Mouse (Mus musculus) Patski (cell line): ENCODE measurements around the gene Gtpbp10. TPM values are rescaled to one million over a fixed set of nuclear protein-coding genes. Genes with fewer than 3 reads are reported as not detected.

Source experiments
- ATAC-seq: fragments of 100-300 bp; one replicate; pipeline ENCODE4 v1.8.0; 2021
- CTCF ChIA-PET: fragments of 350-600 bp; sonication (Branson Sonifier 250); formaldehyde crosslinking; loops from one replicate; lab custom pipeline; 2022; ENCODE audit warnings: inconsistent platforms; lab: Charles Lee
- POLR2A ChIA-PET: fragments of 350-600 bp; sonication (Branson Sonifier 250); formaldehyde crosslinking; loops from one replicate; lab custom pipeline; 2022; ENCODE audit warnings: antibody characterized with exemption, inconsistent platforms; lab: Charles Lee
- DNase-seq: peaks from one replicate; pipeline ENCODE4 v3.0.0-alpha.2; 2011; ENCODE audit warnings: low read depth, low spot score
- H3K27me3 ChIP-seq: fragments of 371-371 bp; one replicate; pipeline ENCODE4 v1.5.1; 2021
- CTCF ChIP-seq: fragments of 100-300 bp; IDR thresholded peaks from one replicate; pipeline ENCODE4 v1.5.1; 2021
- in situ Hi-C: fragments of 300-500 bp; cut with MboI; formaldehyde crosslinking; loops from 3 replicates; pipeline ENCODE4 v1.11.1; 2018; ENCODE audit warnings: low pct_unique_long_range_greater_than_20kb, mixed read lengths
- polyA plus RNA-seq: library from polyadenylated mRNA; unstranded; gene quantifications from one replicate; pipeline ENCODE4 v1.2.3, GENCODE M21; 2021

Gtpbp10 gene
- polyA plus RNA-seq, 1 experiment from 2014 or later, result 22.1 TPM

GRCm38 (mm10) chr5:5533656-5534420 is 25.5 kb downstream of the Gtpbp10 start:
- no peak for TF ChIP-seq CTCF
- H3K27me3 ChIP-seq, result peaks cover 2% of the 10 kb centered on the region
- DNase-seq, result no peak
- ChIA-PET CTCF (interaction anchor here (0.9 kb wide), 2 partner anchors 9 to 29 kb away, joined by 3 read pairs; no protein-coding TSS in a partner anchor), POLR2A (no interaction called here)
- no peak for ATAC-seq
- in situ Hi-C loops, result no loop called here

GRCm38 (mm10) chr5:5515411-5515810 is 43.9 kb downstream of the Gtpbp10 start:
- ATAC-seq (no peak), DNase-seq (no peak)
- ChIA-PET CTCF (no interaction called here), POLR2A (interaction anchor here (0.8 kb wide), 1 partner anchor 395 kb away, joined by 4 read pairs; no protein-coding TSS in a partner anchor)
- in situ Hi-C loops, result no loop called here
- H3K27me3 ChIP-seq, result no peaks in the 10 kb centered on the region
- no peak for TF ChIP-seq CTCF

GRCm38 (mm10) chr5:5514196-5515076 is 44.9 kb downstream of the Gtpbp10 start, which contains the start of gene Cldn12:
Gene Cldn12, minus strand, starts transcription at chr5:5514958.
- in situ Hi-C loops, result loop anchor here (5.0 kb wide), 1 partner anchor 178 kb away; the partner anchor contains the start of gene Steap2
- peak; percentile 94 for DNase-seq

GRCm38 (mm10) chr5:5511401-5511800 is 47.9 kb downstream of the Gtpbp10 start:
- no peaks in the 10 kb centered on the region for H3K27me3 ChIP-seq
- DNase-seq (no peak), ATAC-seq (no peak)
- TF ChIP-seq CTCF, result no peak
- POLR2A ChIA-PET, result interaction anchor here (1.3 kb wide), 1 partner anchor 180 kb away, joined by 3 read pairs; no protein-coding TSS in a partner anchor
- CTCF ChIA-PET, result interaction anchor here (0.8 to 2.4 kb wide), 3 partner anchors 16 to 239 kb away, joined by 3 to 10 read pairs (median 3); partner anchors contain the start of gene Steap1
- in situ Hi-C loops, result loop anchor here (5.0 kb wide), 1 partner anchor 181 kb away; the partner anchor contains the start of gene Steap2

More at GRCm38 (mm10) chr5:5514196-5515076, 44.9 kb downstream of the Gtpbp10 start, which contains the start of gene Cldn12:
- peak; percentile 96 for ATAC-seq
- H3K27me3 ChIP-seq, result no peaks in the 10 kb centered on the region
- ChIA-PET POLR2A (interaction anchor here (0.8 kb wide), 1 partner anchor 394 kb away, joined by 4 read pairs; no protein-coding TSS in a partner anchor), CTCF (no interaction called here)
- TF ChIP-seq CTCF, result no peak

- no peak for ATAC-seq
- POLR2A ChIA-PET, result interaction anchor here (1.3 kb wide), 1 partner anchor 180 kb away, joined by 3 read pairs; no protein-coding TSS in a partner anchor
- no peak for DNase-seq
- in situ Hi-C loops, result loop anchor here (5.0 kb wide), 1 partner anchor 181 kb away; the partner anchor contains the start of gene Steap2
- CTCF ChIA-PET, result interaction anchor here (0.8 to 1.4 kb wide), 2 partner anchors 16 to 240 kb away, joined by 3 read pairs; no protein-coding TSS in a partner anchor
- no peaks in the 10 kb centered on the region for H3K27me3 ChIP-seq
- no peak for TF ChIP-seq CTCF
These were observed 48.3 kb downstream of the Gtpbp10 start for GRCm38 (mm10) chr5:5510989-5511388.

GRCm38 (mm10) chr5:5510304-5510887 is 48.9 kb downstream of the Gtpbp10 start:
- peak; percentile 10 for ATAC-seq
- peak; percentile 62 for DNase-seq
- POLR2A ChIA-PET, result interaction anchor here (0.6 to 1.3 kb wide), 2 partner anchors 181 to 182 kb away, joined by 3 read pairs; no protein-coding TSS in a partner anchor
- no peaks in the 10 kb centered on the region for H3K27me3 ChIP-seq
- no peak for TF ChIP-seq CTCF
- in situ Hi-C loops, result loop anchor here (5.0 kb wide), 1 partner anchor 182 kb away; the partner anchor contains the start of gene Steap2
- CTCF ChIA-PET, result interaction anchor here (0.8 to 1.4 kb wide), 3 partner anchors 17 to 240 kb away, joined by 3 read pairs; partner anchors contain the start of gene Steap1

GRCm38 (mm10) chr5:5508231-5508630 is 51.1 kb downstream of the Gtpbp10 start:
- no peaks in the 10 kb centered on the region for H3K27me3 ChIP-seq
- ChIA-PET POLR2A (no interaction called here), CTCF (interaction anchor here (1.0 to 1.5 kb wide), 3 partner anchors 112 to 241 kb away, joined by 3 to 4 read pairs (median 3); partner anchors contain the start of gene Steap1)
- no peak for ATAC-seq
- DNase-seq, result no peak
- in situ Hi-C loops, result no loop called here
- TF ChIP-seq CTCF, result no peak

- peak; percentile 79 for TF ChIP-seq CTCF
- POLR2A ChIA-PET, result interaction anchor here (0.7 kb wide), 1 partner anchor 228 kb away, joined by 3 read pairs; no protein-coding TSS in a partner anchor
- no peak for ATAC-seq
- no peak for DNase-seq
- in situ Hi-C loops, result no loop called here
- CTCF ChIA-PET, result interaction anchor here (1.5 to 2.6 kb wide), 3 partner anchors 11 to 242 kb away, joined by 4 to 14 read pairs (median 8); partner anchors contain the start of gene Steap1
- no peaks in the 10 kb centered on the region for H3K27me3 ChIP-seq
These were observed 51.6 kb downstream of the Gtpbp10 start for GRCm38 (mm10) chr5:5507701-5508225.

- TF ChIP-seq CTCF, result no peak
- CTCF ChIA-PET, result interaction anchor here (0.7 to 2.6 kb wide), 3 partner anchors 10 to 245 kb away, joined by 3 to 9 read pairs (median 5); partner anchors contain the start of gene Steap1
- H3K27me3 ChIP-seq, result no peaks in the 10 kb centered on the region
- in situ Hi-C loops, result no loop called here
- no peak for ATAC-seq
- POLR2A ChIA-PET, result interaction anchor here (1.1 to 1.2 kb wide), 2 partner anchors 55 to 190 kb away, joined by 3 read pairs; partner anchors contain the start of genes Gtpbp10 and Steap2
- DNase-seq, result no peak
These were observed 54.9 kb downstream of the Gtpbp10 start for GRCm38 (mm10) chr5:5504456-5504855.
